Mouse (Mus musculus) heart, embryonic 16.5 days (tissue): Measurements from ENCODE around the gene Dnpep. TPM values are rescaled to one million over a fixed set of nuclear protein-coding genes. Genes with fewer than 3 reads are reported as not detected.

Experiments
- ATAC-seq: fragments of 200-750 bp; cut with Nextera tagmentation; replicated peaks from 2 replicates; pipeline ENCODE4 v1.8.0; 2017; ENCODE audit warnings: moderate number of reproducible peaks; ENCODE audit not compliant: insufficient read depth, low FRiP score; ENCODE audit errors: extremely low read depth
- H3K27ac ChIP-seq: fragments of 300-500 bp; sonication (generic); 2 replicates; pipeline ENCODE4 v1.5.1; 2014; ENCODE audit warnings: mild to moderate bottlenecking, low read length, control low read depth, moderate library complexity
- H3K27me3 ChIP-seq: fragments of 300-500 bp; sonication (generic); 2 replicates; pipeline ENCODE4 v1.6.1; 2014; ENCODE audit warnings: low read length, mixed read lengths; ENCODE audit not compliant: control insufficient read depth, insufficient read depth
- H3K36me3 ChIP-seq: fragments of 300-500 bp; sonication (generic); 2 replicates; pipeline ENCODE4 v1.6.1; 2014; ENCODE audit not compliant: control insufficient read depth, insufficient read depth
- H3K4me1 ChIP-seq: fragments of 300-500 bp; sonication (generic); 2 replicates; pipeline ENCODE4 v1.6.1; 2014; ENCODE audit warnings: low read length, mixed read lengths; ENCODE audit not compliant: control insufficient read depth, insufficient read depth
- H3K4me2 ChIP-seq: fragments of 300-500 bp; sonication (generic); 2 replicates; pipeline ENCODE4 v1.6.1; 2014; ENCODE audit warnings: low read depth, mild to moderate bottlenecking, control low read depth, low read length
- H3K4me3 ChIP-seq: fragments of 300-500 bp; sonication (generic); 2 replicates; pipeline ENCODE4 v1.5.1; 2014; ENCODE audit warnings: mild to moderate bottlenecking, control low read depth, low read length
- H3K9ac ChIP-seq: fragments of 300-500 bp; sonication (generic); 2 replicates; pipeline ENCODE4 v1.6.1; 2014; ENCODE audit warnings: low read length, control low read depth
- H3K9me3 ChIP-seq: fragments of 300-500 bp; sonication (generic); replicated peaks from 2 replicates; pipeline ENCODE4 v1.6.1; 2016; ENCODE audit warnings: low read length; ENCODE audit not compliant: control insufficient read depth
- WGBS: fragments of 180-500 bp; shearing (Covaris S2); extraction: QIAGEN DNeasy Blood & Tissue Kit; methylation state at CpG from one replicate; pipeline ENCODE4 v1.1.7; 2014; 5-methylcytosine and 5-hydroxymethylcytosine counted together
- polyA plus RNA-seq: library from polyadenylated mRNA; unstranded; fragments of >200 nt; fragmentation: Nextera tagmentation; extraction: Ambion mirVana; gene quantifications from 2 replicates; pipeline ENCODE4 v1.2.1, GENCODE M21; 2015

Gene Dnpep
- 129 and 131 TPM in 2 replicates for polyA plus RNA-seq

DNA sequence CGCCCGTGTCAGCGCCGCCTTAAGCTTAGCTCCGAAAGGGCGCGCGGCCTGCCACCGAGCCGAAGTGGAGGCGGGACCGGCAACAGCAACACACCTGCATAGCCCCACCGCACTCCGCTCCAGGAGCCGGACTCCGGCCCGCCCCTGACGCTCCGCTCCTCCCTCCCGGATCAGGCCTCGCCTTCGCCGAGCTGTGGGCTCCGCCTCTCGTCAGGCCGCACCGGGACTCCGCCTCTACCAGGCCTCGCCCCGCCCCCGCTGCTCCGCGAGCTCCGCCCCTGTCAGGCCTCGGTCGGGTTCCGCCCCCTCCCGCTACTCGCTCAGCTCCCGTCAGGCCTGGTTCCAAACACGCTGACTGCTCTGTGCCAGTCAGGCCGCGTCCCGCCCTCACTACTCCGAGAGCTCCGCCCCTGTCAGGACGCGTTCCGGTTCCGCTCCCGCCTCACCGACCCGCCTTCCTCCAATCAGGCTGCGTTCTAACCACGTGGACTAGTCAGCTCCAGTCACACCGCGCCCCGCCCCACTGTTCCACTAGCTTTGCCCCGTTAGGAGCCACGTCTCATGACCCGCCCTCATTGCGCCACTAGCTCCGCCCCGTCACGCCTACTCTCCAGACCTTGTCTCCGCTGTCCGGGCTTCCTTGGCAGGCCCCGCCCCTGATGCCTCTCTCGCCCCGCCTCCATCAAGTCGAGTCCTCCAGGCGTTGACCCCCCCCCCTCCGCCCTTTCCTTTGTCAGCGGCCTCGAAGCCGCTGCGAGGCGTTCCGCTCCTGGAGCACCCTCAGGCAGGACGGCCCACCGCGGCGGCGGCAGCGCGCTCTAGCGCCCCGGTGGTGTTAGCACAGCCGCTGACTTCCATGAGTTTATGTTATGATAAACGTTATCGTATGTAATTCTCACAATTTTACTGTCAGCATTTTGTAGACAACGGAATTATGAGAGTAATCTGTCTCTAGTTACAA is at the start of gene Dnpep:
Gene Dnpep (minus strand): TSS at position 750 of the 961 bp plus-strand sequence.
- H3K27me3 ChIP-seq = no peaks in the 10 kb centered on the region
- peak within 1 kb of the TSS; percentile 96 for H3K27ac ChIP-seq
- H3K4me1 ChIP-seq = peaks cover 8% of the 10 kb centered on the region
- peak within 1 kb of the TSS; percentile 80 for H3K4me2 ChIP-seq
- under 1% methylated on average over 85 of the region's 92 CpGs for WGBS
- peak within 1 kb of the TSS; percentile 90 for H3K9ac ChIP-seq
- H3K4me3 ChIP-seq = peak within 1 kb of the TSS; percentile 86
- ATAC-seq = peak; percentile 96
- H3K9me3 ChIP-seq = no peaks in the 10 kb centered on the region
- H3K36me3 ChIP-seq = peaks cover 21% of the 10 kb centered on the region

DNA sequence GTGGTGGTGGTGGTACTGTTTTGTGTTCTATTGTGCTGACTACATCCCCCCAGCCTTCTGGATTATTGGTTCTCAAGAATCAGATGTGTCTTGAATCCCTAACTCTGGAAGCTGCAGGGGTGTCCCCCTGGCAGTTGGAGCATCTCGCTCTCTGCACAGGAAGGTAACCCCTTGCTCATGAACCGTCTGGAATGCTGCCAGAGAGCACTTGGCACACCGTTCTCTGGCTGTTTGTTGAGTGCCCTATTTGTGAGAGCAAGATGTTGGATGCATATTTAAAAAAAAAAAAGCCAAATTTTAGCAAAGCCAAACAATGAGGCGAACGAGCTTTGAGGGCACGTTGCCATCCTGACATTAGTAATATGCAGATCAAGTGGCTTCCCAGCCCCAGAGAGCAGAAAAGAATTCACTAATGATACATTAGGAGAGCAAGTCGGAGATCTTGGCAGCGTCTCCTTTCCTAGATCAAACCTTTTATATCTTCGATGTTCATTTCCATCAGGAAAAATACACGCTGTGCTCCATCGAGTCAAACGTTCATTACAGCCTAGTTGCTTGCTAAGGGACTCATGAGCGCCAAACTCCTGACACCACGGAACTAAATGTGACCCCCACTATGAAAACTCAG is 47.8 kb upstream of the Dnpep start:
- ATAC-seq = no peak
- no peak overlapping the region for H3K4me2 ChIP-seq
- WGBS = 66% methylated on average over 14 of the region's 14 CpGs
- no peak overlapping the region for H3K9ac ChIP-seq
- H3K9me3 ChIP-seq = no peaks in the 10 kb centered on the region
- no peak overlapping the region for H3K27ac ChIP-seq
- H3K4me1 ChIP-seq = peaks cover 36% of the 10 kb centered on the region
- H3K4me3 ChIP-seq = no peak overlapping the region
- H3K27me3 ChIP-seq = peaks cover 4% of the 10 kb centered on the region; the same call in 1 of the 2 replicates
- H3K36me3 ChIP-seq = peaks cover 26% of the 10 kb centered on the region

GRCm38 (mm10) chr1:75363868-75364267 is 46.1 kb upstream of the Dnpep start:
- Histone ChIP-seq H3K9me3 (no peaks in the 10 kb centered on the region), H3K27ac (no peak overlapping the region), H3K4me3 (no peak overlapping the region), H3K36me3 (peaks cover 26% of the 10 kb centered on the region), H3K4me2 (no peak overlapping the region), H3K9ac (no peak overlapping the region), H3K27me3 (peaks cover 4% of the 10 kb centered on the region; the same call in 1 of the 2 replicates), H3K4me1 (peaks cover 31% of the 10 kb centered on the region)
- no peak for ATAC-seq
- WGBS = 70% methylated on average over 3 of the region's 3 CpGs

- H3K27me3 ChIP-seq = peaks cover 7% of the 10 kb centered on the region; the same call in 1 of the 2 replicates
- peaks cover 47% of the 10 kb centered on the region for H3K4me1 ChIP-seq
- peak overlapping the region; percentile 78 for H3K9ac ChIP-seq
- peak overlapping the region; percentile 56 for H3K4me3 ChIP-seq
- peak; percentile 50; the same call in 1 of the 2 replicates for ATAC-seq
- peak overlapping the region; percentile 63 for H3K4me2 ChIP-seq
- H3K36me3 ChIP-seq = peaks cover 24% of the 10 kb centered on the region
- no peaks in the 10 kb centered on the region for H3K9me3 ChIP-seq
- peak overlapping the region; percentile 96 for H3K27ac ChIP-seq
- 22% methylated on average over 4 of the region's 4 CpGs for WGBS
Measured at GRCm38 (mm10) chr1:75361750-75362149, 44.0 kb upstream of the Dnpep start.

- peaks cover 7% of the 10 kb centered on the region; the same call in 1 of the 2 replicates for H3K27me3 ChIP-seq
- peaks cover 21% of the 10 kb centered on the region for H3K36me3 ChIP-seq
- H3K4me1 ChIP-seq = peaks cover 47% of the 10 kb centered on the region
- peak overlapping the region; percentile 56 for H3K4me3 ChIP-seq
- H3K9me3 ChIP-seq = no peaks in the 10 kb centered on the region
- WGBS = 21% methylated on average over 4 of the region's 4 CpGs
- peak overlapping the region; percentile 78 for H3K9ac ChIP-seq
- H3K4me2 ChIP-seq = peak overlapping the region; percentile 63
- no peak for ATAC-seq
- peak overlapping the region; percentile 96 for H3K27ac ChIP-seq
Measured at GRCm38 (mm10) chr1:75361123-75361522, 43.3 kb upstream of the Dnpep start.

DNA sequence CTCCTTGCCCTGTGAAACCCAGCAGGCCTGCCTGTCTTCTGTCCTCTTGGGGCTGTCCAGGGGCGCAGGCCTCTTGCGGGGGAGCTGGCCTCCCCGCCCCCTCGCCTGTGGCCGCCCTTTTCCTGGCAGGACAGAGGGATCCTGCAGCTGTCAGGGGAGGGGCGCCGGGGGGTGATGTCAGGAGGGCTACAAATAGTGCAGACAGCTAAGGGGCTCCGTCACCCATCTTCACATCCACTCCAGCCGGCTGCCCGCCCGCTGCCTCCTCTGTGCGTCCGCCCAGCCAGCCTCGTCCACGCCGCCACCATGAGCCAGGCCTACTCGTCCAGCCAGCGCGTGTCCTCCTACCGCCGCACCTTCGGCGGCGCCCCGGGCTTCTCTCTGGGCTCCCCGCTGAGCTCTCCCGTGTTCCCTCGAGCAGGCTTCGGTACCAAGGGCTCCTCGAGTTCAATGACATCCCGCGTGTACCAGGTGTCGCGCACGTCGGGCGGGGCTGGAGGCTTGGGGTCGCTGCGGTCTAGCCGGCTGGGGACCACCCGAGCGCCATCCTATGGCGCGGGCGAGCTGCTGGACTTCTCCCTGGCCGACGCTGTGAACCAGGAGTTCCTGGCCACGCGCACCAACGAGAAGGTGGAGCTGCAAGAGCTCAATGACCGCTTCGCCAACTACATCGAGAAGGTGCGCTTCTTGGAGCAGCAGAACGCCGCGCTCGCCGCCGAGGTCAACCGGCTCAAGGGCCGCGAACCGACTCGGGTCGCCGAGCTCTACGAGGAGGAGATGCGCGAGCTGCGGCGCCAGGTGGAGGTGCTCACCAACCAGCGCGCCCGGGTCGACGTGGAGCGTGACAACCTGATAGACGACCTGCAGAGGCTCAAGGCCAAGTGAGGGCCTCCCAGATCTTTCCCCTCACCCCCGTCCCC is 42.6 kb upstream of the Dnpep start, which contains the start of gene Des:
Gene Des (plus strand): TSS at position 218 of the 920 bp plus-strand sequence.
- peak within 1 kb of the TSS; percentile 63 for H3K4me2 ChIP-seq
- H3K4me3 ChIP-seq = peak within 1 kb of the TSS; percentile 56
- peaks cover 17% of the 10 kb centered on the region for H3K36me3 ChIP-seq
- H3K27ac ChIP-seq = peak within 1 kb of the TSS; percentile 96
- peak; percentile 85 for ATAC-seq
- H3K27me3 ChIP-seq = peaks cover 7% of the 10 kb centered on the region; the same call in 1 of the 2 replicates
- peaks cover 42% of the 10 kb centered on the region for H3K4me1 ChIP-seq
- no peaks in the 10 kb centered on the region for H3K9me3 ChIP-seq
- under 1% methylated on average over 80 of the region's 80 CpGs for WGBS
- peak within 1 kb of the TSS; percentile 78 for H3K9ac ChIP-seq

DNA sequence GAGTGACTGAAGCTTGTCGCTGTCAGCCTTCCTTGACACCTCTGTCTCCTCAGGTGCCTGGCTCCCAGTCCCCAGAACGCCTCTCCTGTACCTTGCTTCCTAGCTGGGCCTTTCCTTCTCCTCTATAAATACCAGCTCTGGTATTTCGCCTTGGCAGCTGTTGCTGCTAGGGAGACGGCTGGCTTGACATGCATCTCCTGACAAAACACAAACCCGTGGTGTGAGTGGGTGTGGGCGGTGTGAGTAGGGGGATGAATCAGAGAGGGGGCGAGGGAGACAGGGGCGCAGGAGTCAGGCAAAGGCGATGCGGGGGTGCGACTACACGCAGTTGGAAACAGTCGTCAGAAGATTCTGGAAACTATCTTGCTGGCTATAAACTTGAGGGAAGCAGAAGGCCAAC is 41.6 kb upstream of the Dnpep start:
- Histone ChIP-seq H3K4me3 (no peak overlapping the region; the same call in 1 of the 2 replicates), H3K4me2 (peak overlapping the region; percentile 63), H3K9me3 (no peaks in the 10 kb centered on the region), H3K4me1 (peaks cover 39% of the 10 kb centered on the region), H3K36me3 (peaks cover 17% of the 10 kb centered on the region), H3K9ac (peak overlapping the region; percentile 78), H3K27ac (peak overlapping the region; percentile 96), H3K27me3 (peaks cover 7% of the 10 kb centered on the region; the same call in 1 of the 2 replicates)
- 26% methylated on average over 13 of the region's 13 CpGs for WGBS
- peak; percentile 75 for ATAC-seq

DNA sequence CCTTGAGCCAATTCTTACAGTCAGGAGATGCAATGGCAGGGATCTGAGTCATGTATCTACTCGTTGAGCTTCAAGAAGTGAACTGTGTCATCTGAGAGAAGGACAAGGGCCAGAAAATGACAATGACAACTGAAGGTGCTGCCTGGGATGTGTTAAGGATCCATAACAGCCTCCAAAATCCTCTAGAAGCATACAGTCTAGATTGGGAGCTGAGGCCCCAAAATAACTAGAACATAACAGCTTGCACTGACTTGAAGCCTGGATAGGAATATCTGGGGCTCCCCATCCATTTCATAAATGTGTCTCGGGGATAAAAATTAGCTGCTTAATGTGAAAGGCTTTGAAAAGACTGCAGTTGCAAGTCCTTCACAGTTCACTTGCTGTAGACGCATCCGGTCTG is 40.2 kb upstream of the Dnpep start:
- Histone ChIP-seq H3K36me3 (peaks cover 6% of the 10 kb centered on the region), H3K4me1 (peaks cover 35% of the 10 kb centered on the region), H3K9me3 (no peaks in the 10 kb centered on the region), H3K4me2 (no peak overlapping the region), H3K27me3 (peaks cover 7% of the 10 kb centered on the region; the same call in 1 of the 2 replicates), H3K27ac (peak overlapping the region; percentile 5; the same call in 1 of the 2 replicates), H3K4me3 (no peak overlapping the region), H3K9ac (no peak overlapping the region)
- 78% methylated on average over 4 of the region's 4 CpGs for WGBS
- ATAC-seq = no peak
